Mouse (Mus musculus): ENCODE results near the gene Cpt1a.

Gene Cpt1a

GRCm38 (mm10) chr19:3322261-3322969, at the start of gene Cpt1a:
Gene Cpt1a, plus strand, starts transcription at chr19:3322334.
- in situ Hi-C loops (cut with MseI, MboI): no loop called here

- in situ Hi-C loops (cut with MseI, MboI): no loop called here
Observed at GRCm38 (mm10) chr19:3273331-3273730, 48.8 kb upstream of the Cpt1a start.

GRCm38 (mm10) chr19:3275744-3276365, 46.3 kb upstream of the Cpt1a start:
- in situ Hi-C loops (cut with MseI, MboI): no loop called here

GRCm38 (mm10) chr19:3281886-3282285, 40.2 kb upstream of the Cpt1a start:
- in situ Hi-C loops (cut with MseI, MboI): no loop called here

- in situ Hi-C loops (cut with MseI, MboI): no loop called here
Observed at GRCm38 (mm10) chr19:3282572-3283467, 39.3 kb upstream of the Cpt1a start, which contains the start of the genes Mrpl21 and Ighmbp2. Gene Mrpl21, plus strand, starts transcription at chr19:3282901. Gene Ighmbp2, minus strand, starts transcription at chr19:3283017.

GRCm38 (mm10) chr19:3289006-3289405, 33.1 kb upstream of the Cpt1a start:
- in situ Hi-C loops (cut with MseI, MboI): no loop called here

- in situ Hi-C loops (cut with MseI, MboI): no loop called here
Observed at GRCm38 (mm10) chr19:3292028-3292427, 30.1 kb upstream of the Cpt1a start.

GRCm38 (mm10) chr19:3292993-3293392, 29.1 kb upstream of the Cpt1a start:
- in situ Hi-C loops (cut with MseI, MboI): no loop called here

GRCm38 (mm10) chr19:3295245-3295644, 26.9 kb upstream of the Cpt1a start:
- in situ Hi-C loops (cut with MseI, MboI): no loop called here

- in situ Hi-C loops (cut with MseI, MboI): no loop called here
Observed at GRCm38 (mm10) chr19:3297034-3297433, 25.1 kb upstream of the Cpt1a start.

- in situ Hi-C loops (cut with MseI, MboI): no loop called here
Observed at GRCm38 (mm10) chr19:3297775-3298174, 24.4 kb upstream of the Cpt1a start.

GRCm38 (mm10) chr19:3304017-3304416, 18.1 kb upstream of the Cpt1a start:
- in situ Hi-C loops (cut with MseI, MboI): no loop called here

GRCm38 (mm10) chr19:3307175-3307949, 14.8 kb upstream of the Cpt1a start:
- in situ Hi-C loops (cut with MseI, MboI): no loop called here

GRCm38 (mm10) chr19:3319341-3319740, 2.8 kb upstream of the Cpt1a start:
- in situ Hi-C loops (cut with MseI, MboI): loop anchor here in 1 of 2 experiments (10.0 kb wide), 1 partner anchor 125 kb away; no protein-coding TSS in a partner anchor

GRCm38 (mm10) chr19:3320086-3320485, 2.0 kb upstream of the Cpt1a start:
- in situ Hi-C loops (cut with MseI, MboI): no loop called here

GRCm38 (mm10) chr19:3320801-3321200, 1.3 kb upstream of the Cpt1a start:
- in situ Hi-C loops (cut with MseI, MboI): no loop called here

- in situ Hi-C loops (cut with MseI, MboI): no loop called here
Observed at GRCm38 (mm10) chr19:3321617-3322016, 517 bp upstream of the Cpt1a start.

GRCm38 (mm10) chr19:3323201-3323621, 1.1 kb downstream of the Cpt1a start:
- in situ Hi-C loops (cut with MseI, MboI): no loop called here

- in situ Hi-C loops (cut with MseI, MboI): no loop called here
Observed at GRCm38 (mm10) chr19:3323753-3324270, 1.7 kb downstream of the Cpt1a start.

- in situ Hi-C loops (cut with MseI, MboI): no loop called here
Observed at GRCm38 (mm10) chr19:3324271-3324811, 2.2 kb downstream of the Cpt1a start.
